ENCODE assay signal across 17 mouse cellular contexts in genomic region chr4:133035446-133035845, GRCm38 (mm10). TPM values are rescaled to one million over a fixed set of nuclear protein-coding genes. Genes with fewer than 3 reads are reported as not detected.
DNase-seq lines count a peak whose midpoint lies in the region; ATAC-seq and TF ChIP-seq lines count a peak whose summit lies in the region.
"Had no signal": no experiment of that assay in that cellular context is flagged by ENCODE, and none has a peak within 500 bp of the region (broad histone marks: within the 10 kb centered on the region; RNA-seq: fewer than 3 reads in every experiment).

No protein-coding gene starts in this region.

- H3K27ac ChIP-seq in heart, adult 2 months = peak overlapping the region; percentile 61
- H3K27ac ChIP-seq in brown adipose tissue, adult 24 weeks (replicated peaks; ENCODE audit: low read depth, low read length) = peak overlapping the region; percentile 7; the same call in 1 of the 2 replicates
- H3K27ac ChIP-seq: embryonic facial prominence, embryonic 10.5 days; liver, embryonic 13.5 days; neural tube, embryonic 13.5 days had no signal

- no peak for DNase-seq in heart, adult 2 months
- DNase-seq in heart, adult 11 months = no peak
- DNase-seq in kidney, adult 18-20 months = peak; percentile 38
- DNase-seq in kidney, postnatal 14 days = no peak
- peak; percentile 73 for DNase-seq in adrenal gland, adult 8-10 months
- no peak for DNase-seq in cerebellum, postnatal 36 days
- DNase-seq: cerebellum, postnatal 14 days; forebrain, postnatal 0 days; gastrocnemius, postnatal 14 days; liver, embryonic 13.5 days; lung, postnatal 10 days; right cerebral cortex, postnatal 25 days had no signal

- H3K4me3 ChIP-seq in heart, adult 2 months = no peak overlapping the region
- H3K4me3 ChIP-seq in brown adipose tissue, adult 24 weeks (ENCODE audit: insufficient read depth, low read depth, low read length) = no peak overlapping the region
- H3K4me3 ChIP-seq: embryonic facial prominence, embryonic 10.5 days; erythroblast, embryonic 14.5 days; liver, embryonic 13.5 days; neural tube, embryonic 13.5 days had no signal

- no peaks in the 10 kb centered on the region for H3K27me3 ChIP-seq in heart, adult 2 months (ENCODE audit: control insufficient read depth, insufficient read depth, low read length)

- intact Hi-C loops in heart, adult 2 months (cut with DNase I) = loop anchor here (2.0 kb wide), 1 partner anchor 15 kb away; no protein-coding TSS in a partner anchor

- whole genome bisulfite sequencing in heart, adult 2 months = 71% methylated on average over 1 of the region's 1 CpGs

- no peak for TF ChIP-seq POLR2A in heart, adult 2 months (IDR thresholded peaks at IDR 0.05; ENCODE audit: insufficient read depth, low read depth, low read length)

- peaks cover 4% of the 10 kb centered on the region; the same call in 1 of the 2 replicates for H3K79me2 ChIP-seq in heart, adult 2 months (replicated peaks; ENCODE audit: control insufficient read depth, insufficient read depth, low read length)

- TF ChIP-seq EP300 in heart, adult 2 months (IDR thresholded peaks at IDR 0.05; ENCODE audit: insufficient read depth, low read depth, low read length) = no peak

- no peak overlapping the region for H3K9ac ChIP-seq in heart, adult 2 months (ENCODE audit: low read depth, low read length)
- H3K9ac ChIP-seq: forebrain, postnatal 0 days; liver, embryonic 13.5 days; neural tube, embryonic 13.5 days had no signal

- TF ChIP-seq CTCF in heart, adult 2 months (IDR thresholded peaks at IDR 0.05) = no peak

- peaks cover 4% of the 10 kb centered on the region for H3K36me3 ChIP-seq in heart, adult 2 months (ENCODE audit: control insufficient read depth, insufficient read depth, low read length)
- H3K36me3 ChIP-seq: liver, embryonic 13.5 days; neural tube, embryonic 13.5 days had no signal

- peaks cover 25% of the 10 kb centered on the region for H3K4me1 ChIP-seq in heart, adult 2 months (ENCODE audit: control insufficient read depth, insufficient read depth, low read length)
- H3K4me1 ChIP-seq in brown adipose tissue, adult 24 weeks (ENCODE audit: control insufficient read depth, insufficient read depth, insufficient read length, low read length) = peaks cover 23% of the 10 kb centered on the region

- ATAC-seq in granulocyte monocyte progenitor cell, adult 5-6 weeks (replicated peaks; ENCODE audit: poor library complexity, severe bottlenecking) = no peak
- ATAC-seq: forebrain, postnatal 0 days had no signal

RNA-seq across cellular contexts. Expression of gene Ahdc1, which starts 24.4 kb away (rescaled TPM):
- 10 to 100 TPM; 42.6 to 50.9 TPM for total RNA-seq in heart, adult 2 months (2021)
- 19.5 and 21.8 TPM in 2 replicates for polyA plus RNA-seq in heart, adult 2 months (2012; rRNA removed)
- total RNA-seq in adrenal gland, adult 8-10 months (2022) = 100 to 1,000 TPM in 1 of 4 experiments, 10 to 100 TPM in 3; 72.0 to 109 (median 82.9) TPM
- polyA plus RNA-seq in brown adipose tissue, adult 24 weeks (2012; ENCODE audit: insufficient read depth, insufficient read length, missing spikeins) = 16.4 and 26.1 TPM in 2 replicates
- 1.3 and 4.7 TPM in 2 replicates for total RNA-seq in granulocyte monocyte progenitor cell, adult 5-6 weeks (2014; fragmentation: Nextera tagmentation)
- total RNA-seq in granulocyte monocyte progenitor cell, adult 5-6 weeks (2017) = 0.26 and 0.93 TPM in 2 replicates

Comparison
In these comparisons a context has a peak if more than half of its experiments do, and no peak if none do; other contexts are left out.
1. DNase-seq: peak in kidney, adult 18-20 months (single experiment) and adrenal gland, adult 8-10 months (single experiment); none in heart, adult 2 months (0 of 2), heart, adult 11 months (single experiment), kidney, postnatal 14 days (single experiment) and cerebellum, postnatal 36 days (0 of 2).
2. RNA of gene Ahdc1, which starts 24.4 kb away (total RNA-seq): 72.0 to 109 TPM in adrenal gland, adult 8-10 months and 42.6 to 50.9 TPM in heart, adult 2 months; 0.26 to 4.7 TPM in granulocyte monocyte progenitor cell, adult 5-6 weeks; every median in the first group is over 4 times any median in the second.